Mouse (Mus musculus): ENCODE data around the gene Ndufs7. TPM values are rescaled to one million over a fixed set of nuclear protein-coding genes. Genes with fewer than 3 reads are reported as not detected.
"Not testable (repeated sequence)": the region's sequence is repeated elsewhere in the genome, so short reads cannot be mapped to it uniquely, and the experiment has no call there.

Ndufs7 gene
- polyA plus RNA-seq, 1 experiment: 19.0 TPM

- no peak for TF ChIP-seq TAL1 (IDR thresholded peaks at IDR 0.05; ENCODE audit: low read length)
- no peak for TF ChIP-seq GATA1 (IDR thresholded peaks at IDR 0.05; ENCODE audit: low read length)
- peaks cover 14% of the 10 kb centered on the region for H3K27me3 ChIP-seq (ENCODE audit: control insufficient read depth)
- no peaks in the 10 kb centered on the region for H3K36me3 ChIP-seq (ENCODE audit: control insufficient read depth)
- no peaks in the 10 kb centered on the region for H3K4me1 ChIP-seq (ENCODE audit: control insufficient read depth)
- no peaks in the 10 kb centered on the region for H3K9me3 ChIP-seq (ENCODE audit: control insufficient read depth, low read length)
- H3K4me3 ChIP-seq (replicated peaks): no peak overlapping the region
Measured at GRCm38 (mm10) chr10:80215048-80215772, 33.7 kb upstream of the Ndufs7 start.

- H3K4me1 ChIP-seq (ENCODE audit: control insufficient read depth): peaks cover 7% of the 10 kb centered on the region
- no peaks in the 10 kb centered on the region for H3K36me3 ChIP-seq (ENCODE audit: control insufficient read depth)
- no peaks in the 10 kb centered on the region for H3K9me3 ChIP-seq (ENCODE audit: control insufficient read depth, low read length)
- peaks cover 23% of the 10 kb centered on the region for H3K27me3 ChIP-seq (ENCODE audit: control insufficient read depth)
- TF ChIP-seq GATA1 (IDR thresholded peaks at IDR 0.05; ENCODE audit: low read length) (no peak), TAL1 (IDR thresholded peaks at IDR 0.05; ENCODE audit: low read length) (no peak)
- no peak overlapping the region for H3K4me3 ChIP-seq (replicated peaks)
Measured at GRCm38 (mm10) chr10:80220676-80221075, 28.2 kb upstream of the Ndufs7 start.

GRCm38 (mm10) chr10:80223137-80223536, 25.8 kb upstream of the Ndufs7 start:
- H3K4me1 ChIP-seq (ENCODE audit: control insufficient read depth): peaks cover 30% of the 10 kb centered on the region
- H3K36me3 ChIP-seq (ENCODE audit: control insufficient read depth); H3K4me3 ChIP-seq (replicated peaks); H3K9me3 ChIP-seq (ENCODE audit: control insufficient read depth, low read length): not testable (repeated sequence)
- peaks cover 20% of the 10 kb centered on the region for H3K27me3 ChIP-seq (ENCODE audit: control insufficient read depth)

- H3K9me3 ChIP-seq (ENCODE audit: control insufficient read depth, low read length): no peaks in the 10 kb centered on the region
- peaks cover 9% of the 10 kb centered on the region for H3K27me3 ChIP-seq (ENCODE audit: control insufficient read depth)
- TF ChIP-seq TAL1 (IDR thresholded peaks at IDR 0.05; ENCODE audit: low read length) (no peak), GATA1 (IDR thresholded peaks at IDR 0.05; ENCODE audit: low read length) (no peak)
Measured at GRCm38 (mm10) chr10:80226071-80226415, 22.9 kb upstream of the Ndufs7 start.

GRCm38 (mm10) chr10:80226416-80227165, 22.3 kb upstream of the Ndufs7 start, which contains the start of gene Mum1:
Gene Mum1 (plus strand): TSS chr10:80226434.
- Histone ChIP-seq H3K9me3 (ENCODE audit: control insufficient read depth, low read length) (no peaks in the 10 kb centered on the region), H3K36me3 (ENCODE audit: control insufficient read depth) (peaks cover 37% of the 10 kb centered on the region), H3K4me1 (ENCODE audit: control insufficient read depth) (peaks cover 37% of the 10 kb centered on the region), H3K4me3 (replicated peaks) (peak within 1 kb of the TSS; percentile 84), H3K27me3 (ENCODE audit: control insufficient read depth) (peaks cover 8% of the 10 kb centered on the region)
- TF ChIP-seq TAL1 (IDR thresholded peaks at IDR 0.05; ENCODE audit: low read length) (no peak), GATA1 (IDR thresholded peaks at IDR 0.05; ENCODE audit: low read length) (peak; percentile 29; the same call in 1 of the 2 replicates)

More at GRCm38 (mm10) chr10:80226071-80226415, 22.9 kb upstream of the Ndufs7 start:
- Histone ChIP-seq H3K4me1 (ENCODE audit: control insufficient read depth) (peaks cover 37% of the 10 kb centered on the region), H3K36me3 (ENCODE audit: control insufficient read depth) (peaks cover 33% of the 10 kb centered on the region), H3K4me3 (replicated peaks) (peak overlapping the region; percentile 84)

DNA sequence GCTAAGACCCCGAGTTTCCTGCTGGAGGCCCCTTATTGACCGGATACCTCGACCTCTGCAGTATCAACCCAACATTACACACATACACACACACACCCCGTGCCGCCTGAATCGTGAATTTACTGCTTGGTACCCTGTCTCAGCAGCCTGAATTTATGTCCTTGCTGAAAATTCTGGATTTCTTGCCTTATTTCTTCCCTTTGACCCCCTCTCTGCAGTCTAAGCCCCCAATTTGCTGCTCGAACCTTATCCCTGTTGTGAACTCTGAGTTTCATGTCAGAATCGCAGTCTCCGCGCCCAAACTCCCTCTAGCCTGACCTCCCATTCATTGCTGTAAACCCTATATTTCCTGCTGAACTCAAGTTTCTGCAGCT, 21.8 kb upstream of the Ndufs7 start:
- H3K36me3 ChIP-seq (ENCODE audit: control insufficient read depth): peaks cover 43% of the 10 kb centered on the region
- peak overlapping the region; percentile 84 for H3K4me3 ChIP-seq (replicated peaks)
- peaks cover 8% of the 10 kb centered on the region for H3K27me3 ChIP-seq (ENCODE audit: control insufficient read depth)
- peaks cover 37% of the 10 kb centered on the region for H3K4me1 ChIP-seq (ENCODE audit: control insufficient read depth)
- no peaks in the 10 kb centered on the region for H3K9me3 ChIP-seq (ENCODE audit: control insufficient read depth, low read length)
- TF ChIP-seq TAL1 (IDR thresholded peaks at IDR 0.05; ENCODE audit: low read length): no peak
- TF ChIP-seq GATA1 (IDR thresholded peaks at IDR 0.05; ENCODE audit: low read length): no peak

DNA sequence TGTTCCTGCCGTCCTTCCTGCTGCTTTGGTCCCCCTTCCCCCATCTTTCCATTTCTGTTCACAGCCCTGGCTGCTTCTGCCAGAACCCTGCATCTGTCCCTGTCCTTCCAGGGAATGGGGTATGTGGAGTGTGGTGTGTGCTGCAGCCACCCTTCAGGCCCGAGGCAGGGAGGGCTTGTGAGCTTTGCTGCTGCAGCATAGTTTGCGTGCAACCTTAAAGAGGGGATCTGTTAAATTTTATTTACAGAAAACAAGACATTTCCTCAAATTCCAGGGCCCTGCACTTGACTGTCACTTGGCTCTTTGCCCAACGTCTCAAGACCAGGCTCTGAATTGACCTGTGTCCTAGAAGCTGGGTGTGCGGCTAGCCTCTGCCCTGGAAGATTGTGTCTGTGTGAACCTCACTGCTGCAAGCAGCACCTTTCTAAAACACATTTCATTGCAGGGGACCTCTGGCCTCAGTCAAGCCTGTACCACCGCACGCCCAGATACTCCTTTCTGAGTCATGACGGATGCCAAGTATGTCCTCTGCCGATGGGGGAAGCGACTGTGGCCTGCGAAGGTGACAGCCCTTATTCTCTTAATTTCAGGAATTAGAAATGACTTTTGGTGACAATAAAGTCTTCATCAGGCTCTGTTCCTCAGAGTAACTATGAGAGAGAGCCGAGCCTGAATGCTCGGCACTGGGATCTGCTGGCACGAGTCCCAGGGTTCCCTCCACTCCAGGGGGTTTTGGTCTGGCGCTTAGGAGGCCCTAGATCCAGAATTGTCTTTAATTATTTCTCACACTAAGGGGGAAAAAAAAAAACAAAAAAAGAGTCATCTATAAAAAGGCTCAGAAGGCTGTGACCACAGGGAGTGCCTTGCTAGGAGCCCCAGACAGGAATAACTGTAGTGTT, 20.8 kb upstream of the Ndufs7 start:
- Histone ChIP-seq H3K4me3 (replicated peaks) (peak overlapping the region; percentile 84), H3K4me1 (ENCODE audit: control insufficient read depth) (peaks cover 44% of the 10 kb centered on the region), H3K9me3 (ENCODE audit: control insufficient read depth, low read length) (no peaks in the 10 kb centered on the region), H3K27me3 (ENCODE audit: control insufficient read depth) (peaks cover 6% of the 10 kb centered on the region), H3K36me3 (ENCODE audit: control insufficient read depth) (peaks cover 52% of the 10 kb centered on the region)
- TF ChIP-seq GATA1 (IDR thresholded peaks at IDR 0.05; ENCODE audit: low read length): no peak
- no peak for TF ChIP-seq TAL1 (IDR thresholded peaks at IDR 0.05; ENCODE audit: low read length)

DNA sequence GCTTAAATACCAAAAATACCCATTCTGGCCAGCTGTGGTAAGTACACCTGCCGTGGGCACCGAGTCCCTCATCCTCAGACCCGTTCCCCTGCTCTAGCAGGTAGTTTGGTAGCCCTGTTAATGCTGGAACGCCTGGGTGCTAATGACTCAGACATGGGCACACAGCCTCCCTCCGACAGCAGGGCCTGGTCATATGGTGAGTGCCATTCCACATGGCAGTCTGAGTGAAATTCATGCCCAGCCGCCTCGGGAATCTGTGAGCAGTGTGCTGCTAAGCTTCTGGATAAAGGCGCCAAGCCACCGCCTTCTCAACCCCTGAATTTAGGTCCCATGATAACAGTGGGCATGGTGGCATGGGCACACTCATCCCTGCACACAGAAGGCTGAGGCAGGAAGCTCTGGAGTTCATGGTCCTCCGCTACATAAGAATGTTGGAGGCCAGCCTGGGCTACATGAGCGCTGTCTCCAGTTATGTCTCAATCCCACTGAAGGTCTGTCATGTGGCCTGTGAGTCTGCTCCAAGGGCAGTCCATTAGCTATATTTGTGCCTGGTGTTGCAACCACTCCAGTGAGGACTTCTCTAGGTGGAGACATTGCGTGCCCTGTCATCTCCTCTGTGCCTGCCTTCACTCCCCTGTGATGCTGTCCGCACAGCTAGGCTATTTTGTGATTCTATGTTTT, 12.6 kb upstream of the Ndufs7 start:
- TF ChIP-seq TAL1 (IDR thresholded peaks at IDR 0.05; ENCODE audit: low read length): no peak
- TF ChIP-seq GATA1 (IDR thresholded peaks at IDR 0.05; ENCODE audit: low read length): no peak
- Histone ChIP-seq H3K9me3 (ENCODE audit: control insufficient read depth, low read length) (no peaks in the 10 kb centered on the region), H3K27me3 (ENCODE audit: control insufficient read depth) (no peaks in the 10 kb centered on the region), H3K36me3 (ENCODE audit: control insufficient read depth) (peaks cover 98% of the 10 kb centered on the region), H3K4me1 (ENCODE audit: control insufficient read depth) (peaks cover 15% of the 10 kb centered on the region), H3K4me3 (replicated peaks) (no peak overlapping the region)
